Mouse (Mus musculus): ENCODE measurements at regions not wholly inside any gene's neighbourhood (a gene's known extent, or its start where the extent isn't known, plus 50 kb on each side); places are given as distances from the start of the nearest gene placed in this dataset.

DNA sequence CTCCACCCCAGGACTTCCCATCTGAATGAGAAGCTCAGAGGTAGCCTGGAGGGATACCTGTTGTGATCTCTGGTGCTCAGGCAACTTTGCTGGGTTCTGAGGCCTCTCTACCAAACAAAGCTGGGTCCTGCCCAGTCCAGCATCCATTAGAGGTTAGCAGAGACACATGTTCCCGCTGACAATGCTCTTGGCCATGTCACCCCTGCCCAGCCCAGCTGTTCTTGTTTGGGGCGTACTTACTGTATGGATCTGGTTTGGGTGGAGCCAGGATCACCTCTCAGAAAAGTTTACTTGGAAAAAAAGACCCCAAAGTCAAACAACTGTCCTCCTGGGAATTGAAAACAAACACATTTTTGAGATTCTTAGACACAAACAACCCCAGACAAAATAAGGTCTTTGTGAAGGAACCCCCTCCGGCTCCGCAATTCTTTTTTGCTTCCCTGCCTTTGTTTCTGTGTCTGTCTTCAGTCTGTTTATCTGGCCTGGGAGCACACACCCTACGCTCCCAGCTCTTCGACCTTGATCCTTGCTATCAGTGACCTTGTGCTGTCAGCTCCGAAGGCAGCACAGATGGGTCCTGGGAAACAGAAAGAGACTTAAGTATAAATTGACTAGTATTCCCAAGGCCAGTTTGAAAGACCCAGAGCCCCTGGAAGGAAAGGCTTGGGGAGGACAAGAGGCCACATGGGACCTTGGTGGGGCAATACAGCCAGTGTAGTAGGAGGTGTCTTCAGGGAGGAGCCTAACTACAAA is 68.1 kb upstream of the Serp2 start:
- no peak for DNase-seq

GRCm38 (mm10) chr14:76623371-76623988 is 66.8 kb upstream of the Serp2 start:
- no peak for DNase-seq

GRCm38 (mm10) chr14:76622634-76623291 is 66.1 kb upstream of the Serp2 start:
- DNase-seq = peak; percentile 76

DNA sequence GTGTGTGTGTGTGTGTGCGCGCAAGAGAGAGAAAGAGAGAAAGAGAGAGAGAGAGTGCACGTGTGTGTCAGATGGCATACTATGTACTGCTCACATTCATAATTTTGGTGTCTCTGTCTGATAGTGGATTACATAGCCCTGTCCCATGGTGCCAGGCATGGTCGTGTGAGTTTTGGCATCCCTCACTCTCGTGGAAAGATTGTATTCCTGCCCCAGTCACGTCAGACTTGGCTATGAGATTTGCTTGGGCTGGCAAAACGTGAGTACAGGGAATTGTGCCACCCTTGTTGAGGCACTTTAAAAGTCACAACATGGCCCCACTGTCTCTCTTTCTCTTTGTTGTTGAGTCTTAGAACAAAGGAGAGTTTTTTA is 62.3 kb upstream of the Serp2 start:
- DNase-seq = no peak

DNA sequence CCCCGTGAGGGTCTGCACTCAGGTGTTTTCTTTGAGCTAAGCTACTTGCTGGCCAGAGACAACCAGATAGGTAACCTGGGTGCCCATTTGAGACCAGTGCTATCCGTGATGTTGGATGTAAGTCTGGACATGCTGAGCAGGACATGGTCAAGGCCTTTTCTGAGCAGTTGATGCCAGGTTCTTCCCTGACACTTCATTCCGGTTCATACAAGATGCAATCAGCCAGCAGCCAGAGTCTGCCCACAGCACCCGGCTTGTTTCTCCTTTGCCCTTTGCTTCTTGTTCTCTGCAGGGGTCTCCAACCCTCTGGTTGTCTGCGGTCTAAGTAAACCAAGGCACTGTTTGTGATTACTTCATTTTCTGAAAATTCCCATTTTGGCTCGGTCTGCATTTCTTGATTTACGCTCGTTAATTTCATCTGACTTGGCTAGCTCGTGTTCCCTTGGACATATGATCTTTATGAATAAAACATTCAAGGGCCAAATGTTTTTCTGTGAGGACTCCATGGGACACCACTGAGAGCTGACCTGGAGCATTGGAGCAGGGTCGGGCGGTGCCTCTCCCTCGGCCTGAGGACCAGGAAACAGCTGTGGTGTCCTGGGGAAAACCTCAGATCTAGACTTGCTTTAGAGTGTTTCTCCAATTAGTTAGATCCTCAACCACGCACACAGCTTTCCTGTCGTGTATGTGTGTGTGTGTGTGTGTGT is 61.8 kb upstream of the Serp2 start:
- no peak for DNase-seq

GRCm38 (mm10) chr14:76617889-76618288 is 61.2 kb upstream of the Serp2 start:
- DNase-seq = no peak

DNA sequence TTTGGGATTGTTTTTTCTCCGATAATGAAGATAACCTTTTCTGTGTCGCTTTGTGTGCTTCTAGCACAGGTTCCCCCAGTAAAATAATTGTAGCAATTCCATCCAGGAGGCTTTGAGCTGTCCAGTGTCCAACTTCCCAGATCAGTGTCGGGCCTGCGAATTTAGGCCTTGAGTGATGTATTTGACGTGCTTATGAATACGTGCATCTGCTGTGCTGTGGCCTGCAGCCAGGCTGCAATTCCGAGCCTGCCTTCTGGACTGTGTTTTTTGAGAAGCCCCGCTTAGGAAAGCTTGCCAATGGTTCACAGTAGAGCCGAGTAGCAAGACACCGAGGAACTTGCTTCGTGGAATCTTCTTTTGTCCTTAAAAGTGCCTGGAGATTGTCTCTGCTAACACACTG is 60.8 kb upstream of the Serp2 start:
- DNase-seq = no peak

DNA sequence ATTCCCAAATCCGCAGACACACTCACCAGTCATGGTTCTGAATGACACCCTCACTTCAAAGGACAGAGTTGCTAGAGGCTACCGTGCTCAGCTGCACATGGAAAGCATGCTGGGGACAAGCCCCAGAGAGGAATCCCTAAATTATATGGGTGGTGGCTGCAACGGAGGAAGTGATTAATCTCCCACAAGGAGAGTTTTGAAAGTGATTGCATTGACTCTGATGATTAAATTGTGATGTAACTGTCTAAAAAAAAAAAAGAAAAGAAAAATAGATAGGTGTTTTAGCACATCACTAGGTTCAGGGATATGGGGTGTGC is 59.6 kb upstream of the Serp2 start:
- no peak for DNase-seq

DNA sequence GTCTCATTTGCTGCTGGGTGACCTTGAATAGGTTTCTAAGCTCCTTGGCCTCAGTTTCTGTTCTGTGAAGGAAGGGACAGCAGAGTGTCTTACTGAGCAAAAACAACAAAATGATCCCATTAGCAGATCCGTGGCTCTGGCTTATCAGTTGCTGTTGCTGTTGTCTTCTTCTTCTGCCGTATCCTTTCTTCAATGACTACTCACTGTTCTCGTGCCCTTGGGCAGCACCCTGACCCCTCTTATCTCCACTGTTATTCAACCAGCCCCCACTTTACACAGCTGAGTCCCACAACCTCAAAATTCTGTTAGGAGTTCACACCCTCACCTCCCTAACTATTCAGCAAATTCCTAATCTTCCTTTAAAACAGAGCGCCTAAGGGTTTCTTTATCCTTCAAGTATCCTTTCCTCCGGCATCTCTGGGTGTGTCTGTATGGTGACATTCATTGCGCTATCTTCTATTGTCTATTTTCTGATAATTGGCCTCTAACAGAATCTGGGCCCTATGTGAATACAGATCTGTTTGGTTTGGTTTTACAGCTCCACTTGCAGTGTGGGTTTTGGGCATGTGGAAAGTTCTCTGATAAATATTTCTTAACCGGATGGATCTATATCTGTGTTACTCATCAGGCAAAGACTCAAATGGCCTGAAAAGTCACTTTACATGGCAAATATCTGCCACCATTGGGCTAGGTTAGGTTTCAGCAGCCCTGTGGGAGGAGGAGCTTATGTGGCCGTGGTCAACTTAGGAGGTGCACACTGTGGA is 59.1 kb upstream of the Serp2 start:
- DNase-seq = no peak

GRCm38 (mm10) chr14:76615182-76615581 is 58.5 kb upstream of the Serp2 start:
- DNase-seq = no peak

DNA sequence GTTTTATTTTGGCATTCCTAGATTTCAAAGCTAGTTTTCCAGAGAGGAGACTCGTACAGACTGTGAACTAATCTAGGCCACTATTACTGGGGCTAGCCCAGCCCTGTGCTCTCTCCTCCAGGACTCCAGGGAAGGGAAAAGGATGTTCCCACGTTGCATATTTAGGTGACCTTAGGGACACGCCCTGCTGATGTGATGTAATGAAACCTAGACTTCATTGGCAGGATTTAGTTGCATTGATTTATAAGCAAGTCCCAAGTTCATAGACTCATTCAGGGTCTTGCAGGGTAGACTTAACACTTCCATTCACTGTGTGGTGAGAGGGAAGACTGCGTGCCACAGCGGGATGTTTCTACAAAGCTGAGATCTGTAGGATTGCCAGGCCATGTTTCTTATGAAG is 58.0 kb upstream of the Serp2 start:
- DNase-seq = no peak

- DNase-seq = no peak
Measured at GRCm38 (mm10) chr14:76613604-76614003, 56.9 kb upstream of the Serp2 start.

GRCm38 (mm10) chr14:76610429-76611378 is 54.0 kb upstream of the Serp2 start:
- DNase-seq = peak; percentile 46
